Mouse (Mus musculus): ENCODE data around the gene Olfr711.

DNA sequence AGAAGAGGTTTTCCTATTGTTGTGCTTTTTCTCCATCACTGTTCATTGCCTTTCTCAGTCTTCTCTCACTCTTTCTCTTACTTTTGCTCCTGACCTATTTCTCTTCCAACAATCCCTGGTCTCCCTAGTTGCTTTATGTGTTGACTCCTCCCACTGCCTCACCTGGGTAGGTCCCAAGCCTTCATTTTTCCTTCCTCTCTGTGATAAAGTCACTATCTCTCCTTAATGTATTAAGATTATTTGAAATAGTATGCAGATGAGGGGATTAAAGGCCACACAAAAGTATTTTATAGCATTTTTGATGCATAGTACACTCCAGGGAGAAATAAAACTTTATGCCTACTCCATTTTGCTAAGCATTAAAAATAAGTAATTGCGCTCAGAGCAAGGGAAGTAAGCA is 11.4 kb downstream of the Olfr711 start, which contains the start of gene Olfr6:
- TF ChIP-seq CTCF (IDR thresholded peaks at IDR 0.05; ENCODE audit: extremely low read depth, insufficient read length, insufficient replicate concordance, low read depth, low read length) (no peak), POLR2A (IDR thresholded peaks at IDR 0.05; ENCODE audit: low read depth, low read length) (no peak)

Measured in small intestine, adult 2 months (tissue).